Mouse (Mus musculus) testis, adult 2 months (tissue): Measurements from ENCODE around the gene Idh3b.

Source experiments
- CTCF ChIP-seq: fragments of 200-500 bp; IDR thresholded peaks from 2 replicates; pipeline ENCODE4 v1.5.1; 2012; ENCODE audit warnings: low read depth, mild to moderate bottlenecking, inconsistent platforms, low read length, moderate library complexity; ENCODE audit not compliant: control insufficient read depth, insufficient read depth, insufficient replicate concordance
- POLR2A ChIP-seq: fragments of 200-500 bp; IDR thresholded peaks from 2 replicates; pipeline ENCODE4 v1.6.1; 2012; ENCODE audit warnings: low read depth, mild to moderate bottlenecking, inconsistent platforms, low read length, moderate library complexity; ENCODE audit not compliant: control insufficient read depth

DNA sequence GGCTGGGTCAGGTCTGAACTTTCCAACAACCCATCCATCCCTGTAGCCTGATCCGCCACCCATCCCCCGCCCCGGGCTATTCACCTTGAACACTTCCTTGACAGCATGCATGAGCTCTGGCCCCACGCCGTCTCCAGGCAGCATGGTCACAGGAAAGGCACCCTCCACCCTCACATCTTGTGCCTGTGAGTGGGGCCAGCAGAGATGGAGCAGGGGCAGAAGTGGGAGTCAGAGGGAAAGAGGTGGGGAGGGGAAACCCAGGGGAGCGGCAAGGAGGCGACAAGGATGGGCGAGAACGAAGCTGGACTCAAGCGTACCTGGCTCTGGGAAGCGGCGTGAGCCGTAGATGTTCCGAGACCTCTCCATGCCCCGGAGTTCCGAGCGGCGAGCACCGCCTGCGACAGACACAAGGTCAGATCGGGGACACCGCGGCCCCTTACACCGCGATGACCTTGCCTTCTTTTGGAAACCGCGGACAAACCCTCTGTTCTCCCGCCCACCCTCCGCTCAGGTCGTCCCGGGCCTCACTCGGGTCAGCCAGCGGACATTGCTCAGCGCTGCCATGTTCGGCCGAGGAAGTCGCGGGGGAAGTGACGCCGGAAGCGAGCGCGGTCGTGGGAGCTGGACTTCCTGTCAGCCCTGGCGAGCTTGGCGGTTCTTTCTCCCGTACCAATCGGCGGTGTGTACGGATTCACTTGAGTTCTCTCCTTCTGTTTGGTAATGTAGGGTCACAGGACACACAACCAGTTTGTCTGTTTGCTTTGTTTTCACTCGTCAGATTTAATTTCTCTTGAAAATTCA, at the start of gene Idh3b:
- peak; percentile 91 for TF ChIP-seq POLR2A
- TF ChIP-seq CTCF = no peak
